Mouse (Mus musculus) lung, postnatal 25 days (tissue): Measurements from ENCODE around the gene Zc3h10.
"Not testable (repeated sequence)": the region's sequence is repeated elsewhere in the genome, so short reads cannot be mapped to it uniquely, and the experiment has no call there.

Experiments
- DNase-seq: peaks from one replicate; pipeline ENCODE4 v3.0.0; 2022; ENCODE audit warnings: low spot score

The Zc3h10 gene

DNA sequence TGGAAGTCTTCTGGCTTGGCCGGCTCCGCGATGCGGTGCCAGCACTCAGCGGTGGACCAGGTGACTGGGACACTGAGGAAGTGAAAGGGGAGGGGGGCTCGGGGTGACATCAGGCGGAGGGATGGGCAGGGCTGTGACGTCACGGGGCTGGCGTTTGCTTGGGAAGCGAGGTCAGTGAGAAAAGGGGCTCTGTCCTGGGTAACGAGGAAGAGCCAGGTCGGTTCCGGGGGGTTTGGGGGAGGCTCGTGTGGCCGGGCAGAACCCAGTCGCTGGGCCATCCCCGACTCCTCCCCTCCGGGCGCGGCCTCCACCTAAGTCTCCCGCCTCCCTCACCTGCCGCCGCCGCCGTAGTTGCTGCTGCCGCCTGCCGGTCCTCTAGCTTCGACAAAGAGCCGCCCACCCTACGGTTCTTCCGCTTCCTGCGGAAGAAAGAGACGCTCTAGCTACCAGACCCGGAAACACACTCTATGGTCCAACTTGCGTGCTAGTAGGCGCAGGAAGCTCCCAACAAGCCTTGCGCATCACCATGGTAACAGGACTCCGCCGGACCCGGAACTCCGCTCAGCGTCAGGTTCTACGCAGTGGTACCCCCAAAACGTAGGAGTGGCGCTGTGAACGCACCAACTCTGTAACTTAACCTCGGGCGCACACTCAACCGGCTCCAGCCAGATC lies at the start of gene Zc3h10:
Gene Zc3h10, minus strand, starts transcription at position 414 of the 672 bp plus-strand sequence.
- peak; percentile 98 for DNase-seq

DNA sequence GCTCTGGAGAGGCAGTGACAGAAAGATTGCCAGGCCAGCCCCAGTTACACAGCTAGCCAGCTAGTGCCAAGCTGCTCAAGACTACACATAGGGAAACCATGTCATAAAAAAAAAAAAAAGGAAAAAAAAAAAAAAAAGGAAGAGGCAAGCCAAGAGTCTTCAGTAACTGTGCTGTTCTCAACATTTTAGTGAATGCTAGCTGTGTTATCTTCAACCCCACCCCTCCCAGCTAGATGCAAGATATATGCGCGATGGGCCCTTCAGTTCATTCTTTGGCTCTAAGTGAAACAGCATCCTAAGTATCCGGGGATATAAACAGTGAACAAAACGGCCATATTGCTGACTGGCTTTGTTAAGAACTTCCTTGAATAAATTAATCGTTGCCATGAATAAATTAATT lies 45.2 kb upstream of the Zc3h10 start:
- no peak for DNase-seq

DNA sequence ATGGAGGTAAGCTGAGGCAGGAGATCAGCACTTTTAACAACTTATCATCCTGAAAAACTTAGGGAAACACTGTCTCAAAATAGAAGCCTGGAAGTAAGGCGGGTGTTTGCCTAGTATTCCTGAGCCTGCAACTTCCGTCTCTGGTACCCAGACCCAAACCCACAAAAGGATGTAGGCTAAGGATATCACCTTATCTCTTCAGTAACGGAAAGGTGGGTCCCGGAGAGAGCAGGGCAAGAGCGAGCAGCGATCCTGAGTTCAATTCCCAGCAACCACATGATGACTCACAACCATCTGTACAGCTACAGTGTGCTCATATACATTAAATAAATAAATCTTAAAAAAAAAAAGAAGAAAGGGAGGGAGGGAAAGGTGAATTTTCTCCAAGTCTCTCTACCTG lies 43.9 kb upstream of the Zc3h10 start:
- DNase-seq, result no peak

DNA sequence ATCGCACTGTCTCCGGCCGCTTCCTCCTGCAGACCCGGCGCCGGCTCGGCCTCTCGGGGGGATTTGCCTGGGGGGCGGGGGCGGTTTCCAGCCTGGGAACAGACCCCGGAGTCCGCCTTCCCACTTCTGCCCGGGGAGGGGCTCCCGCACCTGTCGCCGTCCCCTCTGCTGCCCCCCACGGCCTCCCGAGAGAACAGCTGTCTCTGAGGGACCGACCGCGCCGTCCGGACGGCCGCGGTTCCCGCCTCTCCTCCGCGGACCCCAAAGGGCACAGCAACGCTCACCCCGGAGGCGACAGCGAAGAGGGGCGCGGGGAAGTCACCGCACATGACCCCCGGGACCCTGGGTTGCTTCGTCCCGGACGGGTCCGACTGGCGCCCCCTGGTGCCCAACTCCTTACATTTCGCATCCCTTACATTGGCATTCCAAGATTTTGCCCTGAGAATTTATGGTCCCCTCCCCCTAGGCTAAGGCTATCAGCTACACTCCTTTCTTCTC lies 42.7 kb upstream of the Zc3h10 start:
- peak; percentile 59 for DNase-seq

DNA sequence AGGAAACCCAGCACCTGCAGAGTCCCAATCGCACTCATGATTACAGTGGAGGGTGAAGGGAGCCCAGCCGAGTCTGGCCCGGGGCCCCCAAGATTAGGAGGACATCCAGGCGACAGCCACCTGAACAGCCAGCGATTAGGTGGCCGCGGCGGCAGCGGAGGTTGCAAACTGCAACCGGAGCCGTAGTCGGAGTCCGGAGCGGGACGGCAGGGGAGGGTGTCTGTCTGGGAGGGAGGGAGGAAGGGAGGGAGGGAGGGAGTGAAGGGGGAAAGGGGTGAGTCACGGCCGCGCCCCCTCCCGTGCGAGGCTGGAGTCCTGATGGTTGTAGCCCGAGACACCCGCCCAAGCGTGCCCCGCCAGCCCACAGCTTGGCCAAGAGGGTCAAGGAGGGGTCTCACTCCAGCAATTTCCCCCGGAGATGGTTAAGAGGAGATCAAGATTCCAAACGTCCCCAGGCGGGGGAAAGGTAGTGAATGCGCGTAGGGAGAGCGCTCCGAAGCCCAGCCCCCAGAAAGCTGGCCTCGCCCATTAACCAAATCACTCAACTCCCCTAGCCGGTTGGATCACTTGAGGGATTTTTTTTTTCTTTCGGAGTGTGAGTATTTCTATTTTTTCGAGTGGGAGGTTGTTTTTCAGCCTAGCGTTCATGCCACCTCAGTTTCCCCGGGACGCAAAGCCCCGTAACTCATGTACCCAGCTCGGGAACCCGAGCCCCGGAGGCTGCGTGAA lies 42.1 kb upstream of the Zc3h10 start, which contains the start of gene Erbb3:
Gene Erbb3, minus strand, starts transcription at position 189 of the 729 bp plus-strand sequence.
- peak; percentile 77 for DNase-seq

DNA sequence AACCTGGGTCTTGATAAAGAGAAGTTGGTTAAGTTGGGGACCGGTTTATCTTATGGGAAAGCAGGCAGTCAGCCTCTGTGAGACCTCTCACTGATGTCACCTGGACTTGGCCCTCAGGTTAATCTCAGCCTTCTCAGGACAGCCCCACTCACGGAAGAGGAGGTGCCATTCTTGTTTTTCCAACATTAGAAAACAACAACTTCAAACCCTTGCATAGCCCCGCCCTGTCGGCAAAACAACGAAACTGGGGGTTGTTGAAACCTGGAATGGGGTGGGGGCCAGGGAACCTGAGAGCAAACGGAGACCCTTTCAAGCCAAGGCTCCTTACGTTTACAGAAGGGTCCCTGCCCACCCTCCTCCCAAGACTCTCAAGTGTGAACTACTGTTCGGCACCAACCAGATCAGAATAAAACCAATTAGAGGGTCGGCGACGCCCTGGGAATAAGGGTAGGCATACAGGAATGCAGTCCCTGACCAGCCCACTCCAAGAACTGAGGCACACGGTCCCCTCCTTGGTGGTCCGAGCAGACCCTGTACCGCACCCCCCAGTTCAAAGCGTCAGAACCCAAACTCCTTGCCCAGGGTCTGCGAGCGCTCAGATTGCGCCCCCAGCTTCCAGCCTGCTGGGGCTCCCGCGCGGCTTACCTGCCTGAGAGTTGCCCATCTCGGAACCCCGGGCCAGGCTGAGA lies 41.3 kb upstream of the Zc3h10 start:
- peak; percentile 44 for DNase-seq

DNA sequence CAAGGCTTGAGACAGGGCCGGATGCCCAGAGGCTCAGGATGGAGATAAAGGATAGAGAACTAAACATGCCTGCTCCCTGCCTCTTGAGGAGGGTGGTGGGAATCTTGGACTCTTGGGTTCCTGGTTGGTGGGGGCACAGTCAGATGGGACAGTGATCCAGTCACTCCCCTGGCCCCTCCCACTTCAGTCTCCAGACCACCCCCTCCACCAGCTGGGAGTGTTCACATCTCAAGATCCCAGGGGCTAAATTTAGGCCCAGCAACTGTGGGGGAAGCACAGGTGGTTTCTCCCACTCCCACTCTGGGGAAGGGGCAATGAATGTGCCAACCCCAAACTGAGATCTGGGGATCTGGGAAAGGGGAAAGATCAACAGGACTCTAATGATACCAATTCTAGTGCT lies 40.6 kb upstream of the Zc3h10 start:
- no peak for DNase-seq

DNA sequence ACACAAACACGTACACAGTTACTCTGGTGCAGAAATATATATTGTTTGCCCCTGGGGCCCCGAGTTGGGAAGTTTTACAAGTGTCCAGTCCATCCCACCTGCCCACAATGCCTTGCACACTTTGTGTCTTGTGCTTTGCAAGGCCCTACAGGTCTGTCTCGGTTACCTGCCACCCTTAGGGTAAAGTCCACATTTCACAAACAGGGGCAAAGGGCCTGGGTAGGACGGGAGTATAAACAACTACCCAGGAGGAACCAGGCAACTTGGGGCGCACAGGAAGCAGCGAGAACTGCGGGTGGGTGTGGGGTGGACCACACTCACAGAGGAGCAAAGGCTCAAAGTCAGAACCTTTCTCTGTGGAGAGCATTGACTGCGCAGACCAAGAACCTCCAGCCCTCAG lies 40.1 kb upstream of the Zc3h10 start:
- no peak for DNase-seq

DNA sequence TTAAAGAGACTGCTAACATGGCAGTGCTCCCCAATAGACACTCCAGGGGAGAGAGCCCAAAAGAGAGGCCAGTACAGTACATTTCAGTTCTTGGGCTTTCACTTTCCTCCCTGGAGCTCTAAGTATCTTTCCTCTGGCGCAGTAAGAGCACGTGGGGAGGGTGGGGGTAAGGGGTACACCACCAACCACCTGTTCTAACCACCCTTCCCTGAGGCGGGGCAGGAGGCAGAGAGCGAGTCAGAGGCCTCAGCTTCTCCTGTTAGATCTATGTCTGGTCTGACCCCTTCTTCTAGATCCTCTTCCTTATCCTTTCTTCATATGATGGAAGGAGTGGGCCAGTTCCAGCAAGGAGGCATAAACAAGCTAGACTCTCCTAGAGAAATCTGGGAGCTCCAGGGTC lies 39.5 kb upstream of the Zc3h10 start:
- no peak for DNase-seq

DNA sequence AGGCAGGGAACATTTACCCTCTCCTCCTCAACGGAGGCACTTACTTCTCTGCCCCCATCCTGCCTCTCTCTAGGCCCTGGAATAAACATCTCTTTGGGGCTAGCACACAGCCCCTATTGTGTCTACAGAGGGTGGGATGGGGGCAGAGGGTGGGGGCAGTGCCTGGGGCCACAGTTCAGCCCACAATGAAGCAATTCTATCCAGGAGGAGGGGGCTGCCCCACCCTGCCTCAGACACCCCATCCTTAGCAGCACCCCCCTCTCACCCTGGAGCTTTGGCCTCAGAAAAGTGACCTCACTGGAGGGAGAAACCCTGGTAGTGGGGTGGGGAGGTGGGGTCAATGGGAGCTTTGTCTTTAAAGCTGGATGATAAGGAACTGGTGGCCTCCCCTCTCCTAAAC lies 39.0 kb upstream of the Zc3h10 start:
- DNase-seq, result no peak

DNA sequence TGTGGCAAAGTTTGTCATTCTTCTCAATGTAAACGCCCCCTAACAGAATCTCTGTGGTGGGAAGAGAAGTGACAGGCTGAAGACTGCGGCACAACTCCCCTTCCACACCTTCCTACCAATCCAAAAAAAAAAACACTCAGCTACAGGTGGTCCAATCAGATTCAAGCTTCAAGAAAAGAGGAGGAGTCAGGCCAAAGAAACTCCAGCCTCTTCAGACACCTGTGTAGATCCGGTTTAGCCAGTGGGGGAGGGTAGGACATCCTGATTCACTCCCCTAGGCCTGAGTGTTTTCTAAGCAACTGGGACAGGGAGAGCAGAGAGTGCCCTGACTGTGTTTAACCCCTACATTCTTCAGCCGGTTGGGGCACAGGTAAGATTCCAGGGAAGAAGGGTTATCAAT lies 36.8 kb upstream of the Zc3h10 start:
- DNase-seq, result peak; percentile 90

DNA sequence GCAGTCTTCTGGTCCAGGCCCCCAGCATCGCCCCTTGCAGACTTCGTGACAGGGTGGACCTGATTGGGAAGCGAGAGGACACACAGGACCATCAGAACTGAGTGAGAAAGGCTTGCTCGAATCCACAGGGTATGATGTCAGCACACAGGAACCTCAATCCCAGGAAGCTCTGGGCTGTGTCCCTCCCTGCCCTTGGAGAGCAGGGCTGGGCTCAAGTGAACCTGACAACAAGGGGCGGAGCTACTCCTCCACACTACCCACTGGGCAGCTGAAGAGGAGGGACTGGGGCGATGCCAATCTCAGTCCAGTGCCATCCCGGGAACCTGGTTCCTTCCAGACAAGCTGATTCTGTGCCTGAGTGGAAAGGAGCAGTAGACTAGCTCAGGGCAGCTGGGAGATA lies 36.1 kb upstream of the Zc3h10 start:
- DNase-seq, result peak; percentile 91

DNA sequence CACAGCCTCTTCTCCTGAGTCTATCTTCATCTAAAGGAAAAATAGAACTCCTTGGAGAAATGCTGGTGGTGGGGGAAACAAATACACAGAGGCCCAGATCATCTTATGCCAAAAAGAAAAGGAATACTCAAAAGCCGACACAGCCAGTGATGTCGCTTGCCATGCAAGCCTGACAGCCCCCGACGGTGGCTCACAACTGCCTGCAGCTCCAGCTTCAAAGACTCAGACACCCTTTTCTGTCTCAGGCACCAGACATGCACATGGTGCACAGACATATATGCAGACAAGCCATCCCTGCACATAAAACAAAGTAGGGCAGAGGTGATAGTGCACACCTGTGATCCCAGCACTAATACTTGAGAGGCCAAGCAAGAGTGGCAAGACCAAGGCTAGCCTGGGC lies 32.2 kb upstream of the Zc3h10 start:
- DNase-seq, result no peak

DNA sequence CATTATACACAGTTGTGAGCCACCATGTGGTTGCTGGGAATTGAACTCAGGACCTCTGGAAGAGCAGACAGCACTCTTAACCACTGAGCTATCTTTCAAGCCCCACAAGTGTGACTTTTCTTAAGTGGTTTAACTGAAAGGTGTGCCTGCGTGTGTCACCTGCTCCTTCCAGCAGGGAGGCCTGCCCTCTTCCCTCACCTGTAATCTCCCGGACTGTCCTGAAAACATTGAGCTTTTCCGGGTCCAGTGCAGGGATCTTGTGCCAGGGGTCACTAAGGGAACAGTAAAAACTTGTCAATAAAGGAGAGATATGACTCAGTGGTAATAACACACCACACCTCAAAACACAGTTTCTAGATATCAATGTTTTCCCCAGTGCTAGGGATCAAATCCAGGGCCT lies 31.7 kb upstream of the Zc3h10 start:
- DNase-seq, result no peak

DNA sequence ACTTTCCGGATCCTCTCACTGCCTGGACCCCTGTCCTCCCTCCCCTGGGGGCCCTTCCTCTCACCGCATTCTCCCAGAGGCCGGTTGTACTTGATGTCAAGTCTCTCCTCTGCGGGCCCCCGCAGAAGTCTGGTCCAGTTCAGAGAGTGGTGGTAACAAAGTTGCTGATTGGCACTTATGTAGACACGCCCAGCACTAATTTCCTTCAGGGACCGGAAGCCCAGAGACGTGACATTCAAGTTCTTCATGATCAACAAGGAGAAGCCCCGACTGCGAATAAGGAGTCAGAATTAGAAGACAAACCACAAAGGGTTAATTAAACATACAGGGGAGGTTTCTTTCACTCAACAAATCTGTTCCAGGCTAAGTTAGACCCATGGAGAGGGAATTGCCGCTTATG lies 30.8 kb upstream of the Zc3h10 start:
- DNase-seq, result no peak

DNA sequence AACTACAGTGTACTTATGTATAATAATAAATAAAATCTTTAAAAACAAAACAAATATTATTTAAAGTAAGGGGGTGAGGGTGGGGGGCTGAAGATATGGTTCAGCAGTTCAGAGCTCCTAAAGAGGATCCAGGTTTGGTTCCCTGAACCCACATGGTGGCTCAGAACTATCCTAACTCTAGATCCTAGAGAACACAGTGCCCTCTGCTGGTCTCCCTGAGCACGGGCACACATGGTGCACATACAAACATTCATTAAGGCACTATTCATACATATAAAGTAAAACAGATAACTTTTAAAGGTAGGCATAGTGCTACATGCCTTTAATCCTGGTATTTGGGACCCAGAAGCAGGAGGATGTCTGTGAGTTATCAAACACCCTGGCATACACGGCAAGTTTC lies 27.5 kb upstream of the Zc3h10 start:
- DNase-seq, result no peak

DNA sequence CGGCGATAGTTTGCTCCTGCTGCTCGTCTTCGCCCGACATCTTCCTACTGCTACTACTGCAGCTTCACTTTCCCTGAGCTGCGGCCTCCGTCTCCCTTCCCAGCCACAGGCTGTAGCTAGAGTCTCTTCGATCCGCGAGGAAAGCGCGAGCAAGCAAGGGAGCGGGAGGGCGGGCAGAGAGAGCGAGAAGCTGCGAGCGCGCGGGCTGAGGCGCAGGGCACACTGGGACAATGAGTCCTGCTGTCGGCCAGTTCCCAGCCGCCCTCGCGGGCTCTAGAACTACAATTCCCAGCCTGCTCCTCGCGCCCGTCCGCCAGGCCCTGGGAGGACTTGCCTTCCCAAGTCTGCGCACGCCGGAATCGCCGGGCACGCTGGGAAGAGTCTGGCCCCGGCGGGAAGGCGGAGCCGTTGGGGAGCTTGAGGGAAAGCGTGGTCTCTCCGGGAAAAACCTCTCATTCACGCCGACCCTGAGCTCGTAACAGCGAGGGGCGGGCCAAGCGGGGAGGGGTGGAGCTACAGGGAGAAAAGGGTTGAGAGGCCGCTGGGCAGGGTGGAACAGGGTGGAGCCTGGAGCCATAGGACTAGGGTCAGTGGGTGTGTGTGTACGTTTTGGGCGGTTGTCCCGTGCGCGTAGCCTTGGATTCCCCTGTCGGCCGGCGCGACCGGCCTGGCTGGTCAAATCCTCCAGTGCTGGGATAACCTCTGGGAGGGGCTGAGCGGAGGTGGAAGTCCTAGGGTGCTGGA lies 18.4 kb upstream of the Zc3h10 start, which contains the start of gene Pa2g4:
Gene Pa2g4, minus strand, starts transcription at position 200 of the 744 bp plus-strand sequence.
- DNase-seq, result peak; percentile 99

DNA sequence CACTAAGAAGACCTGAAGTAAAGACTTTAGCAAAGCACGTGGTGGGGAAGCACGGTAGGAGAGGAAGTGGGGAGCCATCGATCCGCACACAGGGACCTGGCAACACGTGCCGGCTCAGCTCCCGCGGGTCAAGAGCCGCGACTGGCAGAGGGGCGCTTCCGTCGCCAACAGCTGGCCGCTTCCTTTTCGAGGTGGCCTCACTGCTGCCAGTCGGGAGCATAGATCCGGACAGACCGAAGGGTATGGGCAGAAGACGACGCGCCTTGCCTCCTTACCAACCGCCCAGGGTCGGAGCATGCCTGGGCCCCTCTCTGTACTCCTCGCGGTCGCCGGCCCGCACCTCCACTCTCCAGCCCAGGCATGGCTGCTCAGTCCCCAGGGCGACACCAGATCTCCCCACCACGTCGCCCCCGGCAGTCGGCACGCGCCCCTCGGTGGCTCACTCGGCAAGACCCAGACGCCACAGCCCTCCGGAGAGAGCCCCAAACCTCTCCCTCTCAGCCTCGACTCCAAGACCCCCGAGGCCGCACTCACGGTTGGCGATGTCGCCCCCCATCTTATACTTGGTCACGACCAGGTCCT lies 17.7 kb upstream of the Zc3h10 start:
- DNase-seq, result no peak

DNA sequence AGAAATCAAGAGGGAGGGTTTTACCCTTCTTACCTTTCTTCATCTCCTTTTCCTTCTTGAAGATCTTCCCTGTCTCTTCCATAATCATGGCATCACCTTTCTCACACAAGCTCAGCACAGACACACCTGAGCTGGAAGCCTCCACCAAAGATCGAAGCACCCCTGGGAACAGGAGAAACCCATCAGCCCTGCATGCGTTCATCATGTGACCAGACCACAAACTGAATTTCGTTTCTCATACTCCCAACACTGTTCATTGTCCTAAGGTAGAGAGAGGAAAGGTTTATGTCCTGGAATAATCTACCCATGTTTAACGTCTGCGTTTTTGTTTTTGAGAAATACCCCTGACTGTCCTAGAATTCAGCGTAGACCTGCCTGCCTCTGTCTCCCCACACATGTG lies 16.0 kb upstream of the Zc3h10 start:
- no peak for DNase-seq

DNA sequence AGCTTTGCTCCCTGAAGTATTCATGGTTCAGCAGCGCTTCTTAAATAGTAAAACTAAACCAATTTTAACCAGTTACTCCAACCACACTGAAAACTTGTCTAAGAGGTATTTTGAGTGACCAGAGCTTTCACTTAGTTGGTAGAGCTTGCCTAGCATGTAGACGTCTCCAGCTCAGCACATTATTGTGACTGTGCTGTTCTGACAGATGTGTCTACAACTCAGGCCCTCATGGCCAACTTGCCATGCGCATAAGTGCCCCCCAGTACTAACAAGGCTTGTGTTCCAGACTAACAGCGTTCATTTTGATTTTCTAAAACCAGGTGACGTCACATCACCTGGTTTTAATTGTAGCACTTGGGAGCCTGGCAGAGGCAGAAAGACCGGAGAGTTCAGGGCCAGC lies 9.4 kb upstream of the Zc3h10 start:
- no peak for DNase-seq

DNA sequence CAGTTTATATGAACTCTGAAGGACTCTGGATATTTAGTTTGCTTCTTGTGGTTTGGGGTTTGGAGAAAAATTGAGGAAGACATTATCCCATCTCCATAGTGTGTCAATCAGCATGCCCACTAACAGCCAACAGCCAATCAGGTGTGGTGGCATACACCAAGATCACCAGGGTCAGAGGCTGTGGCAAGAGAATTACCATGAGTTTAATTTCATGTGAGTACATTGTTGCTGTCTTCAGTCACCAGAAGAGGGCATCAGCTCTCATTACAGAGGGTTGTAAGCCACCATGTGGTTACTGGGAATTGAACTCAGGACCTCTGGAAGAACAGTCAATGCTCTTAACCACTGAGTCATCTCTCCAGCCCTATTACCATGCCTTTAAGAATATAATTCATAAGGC lies 8.7 kb upstream of the Zc3h10 start:
- DNase-seq, result no peak

DNA sequence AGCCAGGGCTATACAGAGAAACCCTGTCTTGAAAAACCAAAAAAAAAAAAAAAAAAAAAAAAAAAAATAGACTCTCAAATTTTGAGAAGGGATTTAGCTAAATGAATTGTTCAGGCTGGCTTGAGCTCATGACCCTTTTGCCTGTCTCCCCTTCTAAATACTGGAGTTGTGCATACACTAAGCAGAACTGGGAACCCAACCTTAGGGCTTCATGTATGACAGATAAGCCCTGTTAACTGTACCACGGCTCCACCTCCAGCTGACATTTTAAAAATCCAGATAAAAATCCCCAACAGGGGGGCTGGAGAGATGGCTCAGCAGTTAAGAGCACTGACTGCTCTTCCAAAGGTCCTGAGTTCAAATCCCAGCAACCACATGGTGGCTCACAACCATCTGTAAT lies 8.0 kb upstream of the Zc3h10 start:
- DNase-seq, result not testable (repeated sequence)
